Mouse (Mus musculus): ENCODE results near the gene Dmp1. TPM values are rescaled to one million over a fixed set of nuclear protein-coding genes. Genes with fewer than 3 reads are reported as not detected.

Gene Dmp1
- not detected for polyA plus RNA-seq (2014; fragmentation: Illumina TruSeq; extraction: RNeasy Lipid Tissue Mini Kit (QIAGEN cat#74804); ENCODE audit: low read depth, low replicate concordance)

DNA sequence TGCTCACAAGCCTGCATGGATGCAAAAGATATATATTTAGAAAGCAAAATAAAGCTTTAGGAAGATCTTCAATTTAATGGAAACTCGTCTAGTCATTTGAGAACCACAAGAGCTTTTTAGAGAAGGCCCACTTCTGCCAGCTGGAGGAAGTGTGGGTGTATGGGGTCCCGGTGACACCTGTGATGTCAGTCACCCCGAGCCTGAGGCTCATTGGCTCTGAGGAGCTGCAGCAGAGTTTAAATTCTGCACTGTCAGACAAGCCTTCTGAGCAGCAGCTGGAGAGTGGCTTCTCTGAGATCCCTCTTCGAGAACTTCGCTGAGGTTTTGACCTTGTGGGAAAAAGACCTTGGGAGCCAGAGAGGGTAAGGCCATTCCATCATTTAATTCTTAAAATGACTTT, at the start of gene Dmp1:
Gene Dmp1 (plus strand): TSS at position 263 of the 400 bp plus-strand sequence.

DNA sequence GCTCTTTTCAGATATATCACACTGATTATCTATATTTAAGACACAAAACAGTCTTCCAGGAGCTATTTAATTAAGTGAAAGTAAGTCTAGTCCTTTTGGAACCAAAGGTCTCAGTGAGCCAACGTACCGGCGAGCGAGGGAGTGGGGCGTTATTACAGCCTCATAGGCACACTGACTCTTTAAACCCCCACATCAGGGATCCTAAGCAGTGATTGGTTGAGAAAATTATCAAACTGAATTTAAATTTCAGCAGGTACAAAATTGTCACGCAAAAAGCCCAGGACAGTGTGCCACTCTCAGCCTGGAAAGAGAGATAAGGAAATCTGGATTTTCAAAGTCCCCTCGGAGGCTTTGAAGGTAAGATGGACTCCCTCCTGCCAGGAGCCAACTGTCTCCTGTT, 32.0 kb upstream of the Dmp1 start, which contains the start of gene Dspp:
Gene Dspp (plus strand): TSS at position 301 of the 400 bp plus-strand sequence.

Other genes with a start within 250 kb of the Dmp1 start
- gene Hsd17b13, start 225.2 kb upstream of the Dmp1 start, polyA plus RNA-seq (2014; fragmentation: Illumina TruSeq; extraction: RNeasy Lipid Tissue Mini Kit (QIAGEN cat#74804); ENCODE audit: low read depth, low replicate concordance): not detected
- gene Hsd17b11, start 180.7 kb upstream of the Dmp1 start, polyA plus RNA-seq (2014; fragmentation: Illumina TruSeq; extraction: RNeasy Lipid Tissue Mini Kit (QIAGEN cat#74804); ENCODE audit: low read depth, low replicate concordance): 71.8 TPM
- 13.8 TPM for gene Nudt9, start 156.3 kb upstream of the Dmp1 start, polyA plus RNA-seq (2014; fragmentation: Illumina TruSeq; extraction: RNeasy Lipid Tissue Mini Kit (QIAGEN cat#74804); ENCODE audit: low read depth, low replicate concordance)
- not detected for gene Gm17660, start 125.0 kb upstream of the Dmp1 start, polyA plus RNA-seq (2014; fragmentation: Illumina TruSeq; extraction: RNeasy Lipid Tissue Mini Kit (QIAGEN cat#74804); ENCODE audit: low read depth, low replicate concordance)
- gene Sparcl1, start 88.9 kb upstream of the Dmp1 start, polyA plus RNA-seq (2014; fragmentation: Illumina TruSeq; extraction: RNeasy Lipid Tissue Mini Kit (QIAGEN cat#74804); ENCODE audit: low read depth, low replicate concordance): 92.0 TPM
- gene Dspp, start 31.9 kb upstream of the Dmp1 start, polyA plus RNA-seq (2014; fragmentation: Illumina TruSeq; extraction: RNeasy Lipid Tissue Mini Kit (QIAGEN cat#74804); ENCODE audit: low read depth, low replicate concordance): not detected
- 5.8 TPM for gene Ibsp, start 96.6 kb downstream of the Dmp1 start, polyA plus RNA-seq (2014; fragmentation: Illumina TruSeq; extraction: RNeasy Lipid Tissue Mini Kit (QIAGEN cat#74804); ENCODE audit: low read depth, low replicate concordance)
- gene Mepe, start 122.7 kb downstream of the Dmp1 start, polyA plus RNA-seq (2014; fragmentation: Illumina TruSeq; extraction: RNeasy Lipid Tissue Mini Kit (QIAGEN cat#74804); ENCODE audit: low read depth, low replicate concordance): not detected
- gene Spp1, start 232.5 kb downstream of the Dmp1 start, polyA plus RNA-seq (2014; fragmentation: Illumina TruSeq; extraction: RNeasy Lipid Tissue Mini Kit (QIAGEN cat#74804); ENCODE audit: low read depth, low replicate concordance): 81.9 TPM

All from adrenal gland, adult 10 weeks (tissue).